Mouse (Mus musculus): ENCODE results near the gene Entpd3. TPM values are rescaled to one million over a fixed set of nuclear protein-coding genes. Genes with fewer than 3 reads are reported as not detected.
A peak's percentile ranks its signal among the peaks of the same experiment; 100 is the strongest.

The Entpd3 gene
- polyA plus RNA-seq, 1 experiment from 2014 or later = not detected

DNA sequence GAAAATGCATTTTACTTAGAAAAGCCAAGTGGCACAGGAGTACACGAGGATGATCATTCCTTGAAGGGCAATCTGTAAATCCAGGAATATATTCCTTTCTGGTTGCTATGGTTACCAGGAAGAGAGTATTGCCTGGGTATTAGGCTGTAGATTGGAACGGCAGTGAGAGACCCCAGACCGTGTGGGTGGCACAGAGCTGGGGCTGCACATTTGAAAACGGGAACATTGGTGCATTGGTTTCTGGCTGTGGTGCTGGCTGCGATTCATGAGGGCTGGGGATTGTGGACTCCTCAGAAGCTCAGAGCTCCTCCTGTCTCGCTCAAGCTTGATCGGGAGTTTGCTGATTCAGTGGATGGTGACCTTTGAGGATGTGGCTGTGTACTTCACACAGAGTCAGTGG lies 40.2 kb downstream of the Entpd3 start:
- no peak for ATAC-seq (ENCODE audit: insufficient read depth)
- H3K4me3 ChIP-seq (replicated peaks) = no peak overlapping the region
- peaks cover 62% of the 10 kb centered on the region for H3K4me1 ChIP-seq (replicated peaks)
- 60% methylated on average over 7 of the region's 7 CpGs for WGBS (ENCODE audit: insufficient replicate concordance)
- peaks cover 16% of the 10 kb centered on the region for H3K36me3 ChIP-seq (replicated peaks)
- H3K9ac ChIP-seq = no peak overlapping the region
- no peak overlapping the region for H3K27ac ChIP-seq (replicated peaks)
- no peaks in the 10 kb centered on the region for H3K27me3 ChIP-seq
- no peak overlapping the region for H3K4me2 ChIP-seq
- no peaks in the 10 kb centered on the region for H3K9me3 ChIP-seq (replicated peaks)

- peak overlapping the region; percentile 41 for H3K4me3 ChIP-seq (replicated peaks)
- peaks cover 41% of the 10 kb centered on the region for H3K4me1 ChIP-seq (replicated peaks)
- WGBS (ENCODE audit: insufficient replicate concordance) = 21% methylated on average over 21 of the region's 21 CpGs
- no peaks in the 10 kb centered on the region for H3K9me3 ChIP-seq (replicated peaks)
- H3K27me3 ChIP-seq = no peaks in the 10 kb centered on the region
- H3K4me2 ChIP-seq = peak overlapping the region; percentile 75
- no peaks in the 10 kb centered on the region for H3K36me3 ChIP-seq (replicated peaks)
- ATAC-seq (ENCODE audit: insufficient read depth) = peak; percentile 50
- H3K27ac ChIP-seq (replicated peaks) = peak overlapping the region; percentile 62
- peak overlapping the region; percentile 35; the same call in 1 of the 2 replicates for H3K9ac ChIP-seq
Measured at GRCm38 (mm10) chr9:120581941-120582618, 42.5 kb downstream of the Entpd3 start.

DNA sequence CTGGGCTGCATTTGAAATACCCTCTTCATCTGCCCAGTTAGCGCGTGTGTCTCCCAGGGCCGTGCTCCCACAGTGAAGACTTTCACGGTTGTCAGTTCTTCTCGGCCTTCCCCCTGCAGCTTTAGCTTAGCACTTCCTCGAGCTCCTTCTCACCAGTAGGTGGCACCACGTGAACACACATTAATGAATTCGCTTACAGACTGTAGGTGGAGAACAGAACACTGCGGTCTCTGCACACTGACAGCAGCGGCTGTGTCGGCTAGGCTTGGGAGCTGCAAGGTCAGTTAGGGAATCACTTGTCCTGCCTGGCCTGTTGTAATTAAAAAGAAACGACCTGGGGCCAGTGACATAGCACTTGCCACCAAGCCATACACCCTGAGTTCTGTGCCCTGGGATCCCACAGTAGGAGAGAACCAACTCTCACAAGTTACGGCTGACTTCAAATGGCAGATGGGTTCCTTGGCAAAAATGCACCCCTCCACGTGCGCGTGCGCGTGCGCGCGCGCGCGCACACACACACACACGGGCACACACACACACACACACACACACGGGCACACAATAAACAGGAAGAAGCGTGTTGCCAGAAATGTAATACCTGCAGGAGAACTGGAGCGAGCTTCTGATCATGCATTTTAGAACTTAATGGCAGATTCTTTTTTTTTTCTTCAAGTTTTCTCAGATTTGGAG lies 43.1 kb downstream of the Entpd3 start:
- Histone ChIP-seq H3K4me2 (peak overlapping the region; percentile 75), H3K4me3 (replicated peaks) (peak overlapping the region; percentile 41), H3K27me3 (no peaks in the 10 kb centered on the region), H3K9ac (peak overlapping the region; percentile 35; the same call in 1 of the 2 replicates), H3K27ac (replicated peaks) (peak overlapping the region; percentile 62), H3K9me3 (replicated peaks) (no peaks in the 10 kb centered on the region), H3K4me1 (replicated peaks) (peaks cover 37% of the 10 kb centered on the region), H3K36me3 (replicated peaks) (no peaks in the 10 kb centered on the region)
- 5% methylated on average over 28 of the region's 28 CpGs for WGBS (ENCODE audit: insufficient replicate concordance)
- peak; percentile 82 for ATAC-seq (ENCODE audit: insufficient read depth)

DNA sequence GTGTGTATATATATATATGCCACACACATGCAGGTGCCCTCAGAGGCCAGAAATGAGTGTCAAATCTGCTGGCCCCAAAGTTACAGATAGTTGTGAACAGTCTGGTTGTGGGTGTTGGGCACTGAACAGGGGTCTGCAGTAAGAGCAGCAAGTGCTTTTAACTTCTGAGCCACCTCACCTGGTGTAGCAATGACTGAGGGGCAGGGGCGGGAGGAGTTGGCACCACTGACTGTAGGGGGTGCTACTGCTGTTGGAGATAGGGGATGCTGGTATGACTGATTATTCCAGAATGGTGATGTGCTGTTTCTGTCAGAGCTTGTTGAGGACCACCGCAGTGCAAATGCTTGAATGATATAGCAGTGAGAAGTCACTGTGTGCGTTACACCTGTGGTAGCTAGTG lies 43.7 kb downstream of the Entpd3 start:
- Histone ChIP-seq H3K27ac (replicated peaks) (0 out of 2 replicates have a peak overlapping the region, but pooled peaks have one; percentile 59), H3K4me3 (replicated peaks) (0 out of 2 replicates have a peak overlapping the region, but pooled peaks have one; percentile 41), H3K9me3 (replicated peaks) (no peaks in the 10 kb centered on the region), H3K4me2 (peak overlapping the region; percentile 75), H3K36me3 (replicated peaks) (no peaks in the 10 kb centered on the region), H3K4me1 (replicated peaks) (peaks cover 31% of the 10 kb centered on the region), H3K27me3 (no peaks in the 10 kb centered on the region), H3K9ac (0 out of 2 replicates have a peak overlapping the region, but pooled peaks have one; percentile 11)
- ATAC-seq (ENCODE audit: insufficient read depth) = no peak
- 53% methylated on average over 3 of the region's 3 CpGs for WGBS (ENCODE audit: insufficient replicate concordance)

DNA sequence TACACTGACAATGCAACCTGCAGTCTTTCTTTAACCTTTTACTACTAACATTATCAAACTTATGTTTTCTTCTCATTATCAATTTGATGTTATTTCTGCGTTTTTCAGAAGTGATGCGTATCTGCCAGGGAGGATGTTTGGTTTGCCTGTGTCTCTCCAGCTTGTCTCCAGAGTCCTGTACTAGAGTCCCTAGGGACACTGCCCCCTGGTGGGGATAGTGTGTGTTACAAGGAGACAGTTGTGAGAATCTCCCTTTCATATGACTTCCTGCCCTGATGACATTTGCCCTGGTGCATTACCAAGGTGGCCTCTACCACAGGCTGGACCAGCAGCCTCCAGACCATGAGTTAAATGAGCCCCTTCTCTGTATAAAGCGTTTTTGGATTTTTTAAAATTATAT lies 46.9 kb downstream of the Entpd3 start:
- Histone ChIP-seq H3K4me3 (replicated peaks) (no peak overlapping the region), H3K4me1 (replicated peaks) (peaks cover 19% of the 10 kb centered on the region), H3K27me3 (no peaks in the 10 kb centered on the region), H3K9ac (no peak overlapping the region), H3K36me3 (replicated peaks) (no peaks in the 10 kb centered on the region), H3K4me2 (no peak overlapping the region), H3K27ac (replicated peaks) (no peak overlapping the region), H3K9me3 (replicated peaks) (no peaks in the 10 kb centered on the region)
- 10% methylated on average over 3 of the region's 3 CpGs for WGBS (ENCODE audit: insufficient replicate concordance)
- ATAC-seq (ENCODE audit: insufficient read depth) = no peak

GRCm38 (mm10) chr9:120591490-120591889 lies 51.9 kb downstream of the Entpd3 start:
- H3K27ac ChIP-seq (replicated peaks) = no peak overlapping the region
- H3K9ac ChIP-seq = no peak overlapping the region
- H3K27me3 ChIP-seq = no peaks in the 10 kb centered on the region
- no peaks in the 10 kb centered on the region for H3K36me3 ChIP-seq (replicated peaks)
- H3K4me1 ChIP-seq (replicated peaks) = no peaks in the 10 kb centered on the region
- H3K9me3 ChIP-seq (replicated peaks) = no peaks in the 10 kb centered on the region
- WGBS (ENCODE audit: insufficient replicate concordance) = 2% methylated on average over 9 of the region's 9 CpGs
- H3K4me3 ChIP-seq (replicated peaks) = no peak overlapping the region
- ATAC-seq (ENCODE audit: insufficient read depth) = no peak
- no peak overlapping the region for H3K4me2 ChIP-seq

GRCm38 (mm10) chr9:120593383-120594101 lies 53.9 kb downstream of the Entpd3 start:
- no peak overlapping the region for H3K4me2 ChIP-seq

GRCm38 (mm10) chr9:120594839-120595238 lies 55.2 kb downstream of the Entpd3 start:
- WGBS (ENCODE audit: insufficient replicate concordance) = 57% methylated on average over 6 of the region's 6 CpGs
- no peak overlapping the region for H3K4me3 ChIP-seq (replicated peaks)
- H3K36me3 ChIP-seq (replicated peaks) = no peaks in the 10 kb centered on the region
- no peaks in the 10 kb centered on the region for H3K27me3 ChIP-seq
- no peak overlapping the region for H3K4me2 ChIP-seq
- no peak overlapping the region for H3K9ac ChIP-seq
- ATAC-seq (ENCODE audit: insufficient read depth) = no peak
- no peak overlapping the region for H3K27ac ChIP-seq (replicated peaks)
- no peaks in the 10 kb centered on the region for H3K9me3 ChIP-seq (replicated peaks)
- H3K4me1 ChIP-seq (replicated peaks) = no peaks in the 10 kb centered on the region

More at GRCm38 (mm10) chr9:120593383-120594101, 53.9 kb downstream of the Entpd3 start:
- Histone ChIP-seq H3K9me3 (replicated peaks) (no peaks in the 10 kb centered on the region), H3K27ac (replicated peaks) (no peak overlapping the region), H3K4me1 (replicated peaks) (no peaks in the 10 kb centered on the region), H3K4me3 (replicated peaks) (no peak overlapping the region), H3K27me3 (no peaks in the 10 kb centered on the region), H3K9ac (no peak overlapping the region), H3K36me3 (replicated peaks) (no peaks in the 10 kb centered on the region)
- 57% methylated on average over 9 of the region's 9 CpGs for WGBS (ENCODE audit: insufficient replicate concordance)
- ATAC-seq (ENCODE audit: insufficient read depth) = no peak

GRCm38 (mm10) chr9:120595306-120595705 lies 55.7 kb downstream of the Entpd3 start:
- no peak for ATAC-seq (ENCODE audit: insufficient read depth)
- H3K4me3 ChIP-seq (replicated peaks) = no peak overlapping the region
- no peak overlapping the region for H3K9ac ChIP-seq
- WGBS (ENCODE audit: insufficient replicate concordance) = 73% methylated on average over 4 of the region's 4 CpGs
- H3K27me3 ChIP-seq = no peaks in the 10 kb centered on the region
- H3K27ac ChIP-seq (replicated peaks) = no peak overlapping the region
- no peaks in the 10 kb centered on the region for H3K4me1 ChIP-seq (replicated peaks)
- no peaks in the 10 kb centered on the region for H3K9me3 ChIP-seq (replicated peaks)
- H3K36me3 ChIP-seq (replicated peaks) = no peaks in the 10 kb centered on the region
- no peak overlapping the region for H3K4me2 ChIP-seq

- Histone ChIP-seq H3K36me3 (replicated peaks) (no peaks in the 10 kb centered on the region), H3K27me3 (no peaks in the 10 kb centered on the region), H3K9me3 (replicated peaks) (no peaks in the 10 kb centered on the region), H3K4me1 (replicated peaks) (peaks cover 10% of the 10 kb centered on the region), H3K4me2 (peak overlapping the region; percentile 53), H3K4me3 (replicated peaks) (peak overlapping the region; percentile 29), H3K9ac (no peak overlapping the region), H3K27ac (replicated peaks) (peak overlapping the region; percentile 68)
- 14% methylated on average over 17 of the region's 17 CpGs for WGBS (ENCODE audit: insufficient replicate concordance)
- peak; percentile 88 for ATAC-seq (ENCODE audit: insufficient read depth)
Measured at GRCm38 (mm10) chr9:120601488-120602171, 62.0 kb downstream of the Entpd3 start.

Data from liver, embryonic 15.5 days (tissue).